Mouse (Mus musculus) subcutaneous adipose tissue, adult 2 months (tissue): ENCODE results near the gene Tmem132c. TPM values are rescaled to one million over a fixed set of nuclear protein-coding genes. Genes with fewer than 3 reads are reported as not detected.

Experiments used
- polyA plus RNA-seq: library from polyadenylated mRNA; depleted of rRNA; stranded (reverse); fragments of >200 nt; gene quantifications from 2 replicates; pipeline ENCODE4 v1.2.3, GENCODE M21; 2012; ENCODE audit warnings: low replicate concordance; rRNA removed

The Tmem132c gene
- polyA plus RNA-seq: 0.56 and 49.9 TPM in 2 replicates

DNA sequence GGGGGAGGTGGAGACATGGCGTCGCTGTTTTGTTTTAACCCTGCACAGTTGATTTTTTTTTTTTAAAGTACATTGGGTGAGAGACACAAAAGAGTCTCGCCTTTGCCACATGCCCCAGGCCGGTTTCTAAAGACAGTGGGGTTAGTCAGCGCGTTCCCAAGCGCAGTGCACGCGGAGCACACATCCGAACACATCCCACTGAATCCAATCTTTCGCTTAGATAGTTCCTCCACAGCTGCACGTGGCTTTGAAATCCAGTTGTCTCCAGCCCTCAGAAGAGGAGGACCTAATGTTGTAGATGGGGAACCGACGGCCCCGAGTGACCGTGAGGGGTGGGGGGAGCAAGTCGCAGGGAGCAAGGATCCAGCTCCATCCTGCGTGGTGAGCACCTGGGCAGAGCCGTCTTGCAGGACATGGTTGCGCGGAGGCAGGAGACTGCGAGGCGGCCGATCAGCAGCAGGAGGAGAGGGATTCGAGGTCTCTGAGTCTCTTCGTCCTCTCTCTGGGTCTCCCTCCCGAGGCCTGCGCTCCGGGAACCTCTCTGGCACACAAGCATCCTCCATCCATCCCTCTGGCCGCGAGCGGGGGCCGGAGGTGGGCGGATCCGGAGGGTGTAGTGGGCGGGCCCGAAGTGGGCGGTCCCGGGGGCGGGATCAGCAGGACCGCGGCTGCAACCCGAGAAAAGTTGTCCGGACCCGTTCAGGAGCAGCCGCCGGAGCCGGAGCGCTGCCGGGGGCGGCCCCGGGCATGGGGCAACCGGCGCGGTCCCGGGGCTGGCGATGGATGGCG lies at the start of gene Tmem132c:
Gene Tmem132c, plus strand, starts transcription at position 673 of the 789 bp plus-strand sequence.

